Mouse (Mus musculus): ENCODE measurements at regions not wholly inside any gene's neighbourhood (a gene's known extent, or its start where the extent isn't known, plus 50 kb on each side); places are given as distances from the start of the nearest gene placed in this dataset.

DNA sequence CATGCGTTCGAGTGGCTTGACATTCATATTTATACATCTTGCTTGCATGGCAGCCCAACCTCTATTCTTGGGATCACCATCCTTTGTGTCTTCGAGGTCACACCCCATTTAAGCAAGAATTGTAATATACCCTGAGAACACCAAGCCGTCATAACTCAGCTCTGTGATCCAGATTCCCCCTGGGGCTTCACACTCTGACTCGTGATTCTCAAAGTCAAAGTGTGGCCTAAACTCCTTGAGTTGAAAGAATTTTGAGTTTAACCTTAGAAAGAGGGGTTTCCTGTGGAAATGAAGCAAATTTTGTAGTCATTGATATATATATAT, 120.4 kb downstream of the Zbtb18 start:
- DNase-seq (ENCODE audit: low spot score), result no peak
- intact Hi-C loops (cut with DNase I), result loop anchor here (10.0 kb wide), 1 partner anchor 112 kb away; no protein-coding TSS in a partner anchor

- intact Hi-C loops (cut with DNase I), result loop anchor here (10.0 kb wide), 1 partner anchor 109 kb away; no protein-coding TSS in a partner anchor
- no peak for DNase-seq (ENCODE audit: low spot score)
These were observed 123.5 kb downstream of the Zbtb18 start for GRCm38 (mm10) chr1:177565678-177566077.

- intact Hi-C loops (cut with DNase I), result loop anchor here (10.0 kb wide), 1 partner anchor 107 kb away; no protein-coding TSS in a partner anchor
- DNase-seq (ENCODE audit: low spot score), result no peak
These were observed 126.1 kb downstream of the Zbtb18 start for GRCm38 (mm10) chr1:177568056-177568816.

- intact Hi-C loops (cut with DNase I), result loop anchor here (10.0 kb wide), 1 partner anchor 105 kb away; no protein-coding TSS in a partner anchor
- DNase-seq (ENCODE audit: low spot score), result no peak
These were observed 127.4 kb downstream of the Zbtb18 start for GRCm38 (mm10) chr1:177569572-177569971.

DNA sequence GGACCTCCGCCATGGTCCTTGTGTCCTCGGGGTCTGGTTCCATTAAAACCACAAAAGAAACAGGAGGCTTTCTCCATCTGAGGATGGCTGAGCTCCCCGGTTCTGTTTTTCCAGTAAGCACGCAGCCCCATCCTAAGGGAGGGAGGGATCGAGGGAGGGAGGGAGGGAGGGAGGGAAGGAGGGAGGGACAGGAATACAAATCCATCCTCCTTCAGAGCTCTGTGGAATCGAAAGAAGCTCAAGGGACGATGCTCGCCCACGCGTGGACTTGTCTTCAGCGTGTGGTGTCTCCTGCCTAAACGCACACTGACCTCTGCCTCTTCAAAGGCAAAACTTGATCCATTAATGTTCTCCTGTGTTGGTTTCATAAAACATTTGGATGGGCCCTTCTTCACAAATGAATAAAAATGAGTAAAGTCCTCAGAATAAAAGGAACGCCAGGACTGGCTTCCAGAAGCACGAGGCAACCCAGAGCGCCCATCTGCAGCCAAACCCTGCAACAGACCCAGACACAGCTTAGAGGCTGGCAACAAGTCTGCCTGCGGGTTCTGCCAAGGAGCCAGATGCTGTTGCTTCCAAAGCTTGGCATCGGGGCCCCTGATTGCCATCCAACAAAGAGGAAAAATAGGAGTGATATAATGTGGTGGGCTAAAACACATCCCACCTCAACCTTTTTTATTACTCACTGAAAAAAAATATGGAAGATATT, 131.0 kb downstream of the Zbtb18 start:
- intact Hi-C loops (cut with DNase I), result no loop called here
- DNase-seq (ENCODE audit: low spot score), result no peak

GRCm38 (mm10) chr1:177573781-177574180, 131.6 kb downstream of the Zbtb18 start:
- intact Hi-C loops (cut with DNase I), result no loop called here
- DNase-seq (ENCODE audit: low spot score), result no peak

GRCm38 (mm10) chr1:177574312-177574711, 132.2 kb downstream of the Zbtb18 start:
- intact Hi-C loops (cut with DNase I), result no loop called here

DNA sequence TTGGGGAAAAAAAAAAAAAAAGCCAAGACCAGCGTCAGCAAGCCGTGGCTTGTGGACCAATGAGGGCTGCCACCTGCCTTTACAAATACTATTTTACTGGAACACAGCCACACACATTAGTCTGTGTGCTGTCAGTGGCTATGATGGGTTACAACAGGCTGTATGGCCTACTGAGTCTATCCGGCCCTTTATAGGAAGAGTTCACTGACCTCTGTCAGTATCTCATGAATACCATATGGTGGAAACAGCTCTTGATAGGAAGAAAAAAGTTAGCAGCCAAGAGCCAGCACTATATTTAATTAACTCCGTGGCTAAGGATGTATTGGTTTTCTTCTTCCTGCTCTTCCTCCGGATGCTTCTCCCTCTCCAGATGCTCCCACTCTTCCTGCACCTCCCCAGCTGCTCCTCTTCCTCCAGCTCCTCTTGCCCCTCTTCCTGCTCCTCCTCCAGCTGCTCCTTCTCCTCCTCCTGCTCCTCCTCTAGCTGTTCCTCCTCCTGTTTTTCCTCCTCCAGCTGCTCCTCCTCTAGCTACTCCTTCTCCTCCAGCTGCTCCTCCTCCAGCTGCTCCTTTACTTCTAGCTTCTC, 142.2 kb downstream of the Zbtb18 start:
- intact Hi-C loops (cut with DNase I), result no loop called here
- no peak for DNase-seq (ENCODE audit: low spot score)

More at GRCm38 (mm10) chr1:177574312-177574711, 132.2 kb downstream of the Zbtb18 start:
- DNase-seq (ENCODE audit: low spot score), result no peak

DNA sequence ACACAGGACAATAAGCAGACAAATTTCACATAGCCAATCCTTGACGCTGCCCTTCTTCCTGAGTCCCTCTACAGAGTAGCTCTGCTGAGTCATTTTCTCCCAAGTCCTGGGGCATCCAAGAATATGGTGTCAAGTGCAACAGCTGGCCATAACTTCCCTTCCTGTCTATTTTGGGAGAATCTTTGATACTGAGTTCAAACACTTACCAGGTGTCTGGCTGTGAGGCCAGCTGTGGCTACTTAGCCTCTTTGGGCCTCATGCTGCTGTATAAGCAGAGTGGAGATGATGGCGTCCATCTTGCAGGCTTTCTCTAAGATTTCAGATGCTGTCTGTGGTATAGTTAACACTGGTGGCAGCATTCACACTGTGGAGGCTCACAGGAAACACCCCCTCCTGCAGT, 143.2 kb downstream of the Zbtb18 start:
- no peak for DNase-seq (ENCODE audit: low spot score)
- intact Hi-C loops (cut with DNase I), result no loop called here

DNA sequence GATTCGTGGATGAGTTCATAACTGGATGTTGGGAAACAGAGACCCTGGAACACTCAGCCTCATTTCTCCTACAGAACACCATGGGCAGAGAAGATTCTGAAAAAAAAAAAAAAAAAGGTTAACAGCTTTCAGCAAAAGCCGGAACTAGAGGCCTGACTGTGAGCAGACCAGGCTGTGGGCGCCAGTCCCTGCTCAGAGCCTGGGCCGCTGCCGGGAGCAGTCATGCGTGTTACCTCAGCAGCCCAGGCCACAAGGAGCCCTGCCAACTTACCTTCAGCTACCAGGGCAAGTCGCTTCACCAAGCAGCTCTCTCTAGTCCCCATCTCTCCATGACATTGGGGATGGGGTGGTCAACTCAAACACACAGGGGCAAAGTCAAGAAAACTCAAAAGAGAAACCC, 140.6 kb upstream of the 1700016C15Rik start:
- intact Hi-C loops (cut with DNase I), result no loop called here

GRCm38 (mm10) chr1:177589656-177590055, 140.0 kb upstream of the 1700016C15Rik start:
- intact Hi-C loops (cut with DNase I), result no loop called here
- DNase-seq (ENCODE audit: low spot score), result no peak

More for the DNA sequence above, 140.6 kb upstream of the 1700016C15Rik start:
- no peak for DNase-seq (ENCODE audit: low spot score)

DNA sequence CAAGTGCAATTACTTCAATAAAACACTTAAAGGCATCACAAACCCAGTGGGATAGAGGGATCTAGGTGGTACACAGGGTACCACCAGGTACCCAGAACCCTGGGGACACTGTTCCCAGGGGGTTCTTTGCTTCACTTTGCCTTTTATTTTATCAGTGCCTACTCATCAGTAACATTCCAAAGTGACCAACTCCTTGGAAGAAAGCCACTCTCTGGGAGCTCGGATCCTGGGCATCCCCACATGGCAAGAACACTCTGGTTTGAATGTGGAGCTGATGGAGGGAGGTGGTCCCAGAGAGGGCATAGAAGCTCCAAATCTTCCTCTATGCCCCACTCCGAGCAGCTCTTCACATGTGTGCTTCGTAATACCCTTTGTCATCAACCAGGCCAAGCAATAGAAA, 137.9 kb upstream of the 1700016C15Rik start:
- intact Hi-C loops (cut with DNase I), result no loop called here
- no peak for DNase-seq (ENCODE audit: low spot score)

DNA sequence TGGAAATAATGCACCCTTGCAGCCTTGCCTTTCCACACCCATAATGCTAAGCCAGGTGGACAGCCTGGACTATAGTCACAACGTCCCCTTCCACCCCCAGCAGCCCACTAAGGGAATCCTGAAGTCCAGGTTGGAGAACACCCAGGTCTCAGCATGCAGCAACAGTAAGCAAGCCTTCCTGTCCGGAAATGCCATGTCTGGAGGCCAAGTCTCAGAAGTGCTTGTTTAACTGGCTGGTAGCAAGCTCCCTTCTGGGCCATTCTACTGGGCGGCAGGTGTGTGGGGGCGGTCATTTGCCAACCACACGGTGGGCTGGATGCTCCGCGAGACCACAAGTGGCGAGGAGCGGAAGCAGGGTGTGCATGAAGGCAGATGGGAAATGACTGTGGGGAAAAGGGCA, 137.3 kb upstream of the 1700016C15Rik start:
- DNase-seq (ENCODE audit: low spot score), result no peak
- intact Hi-C loops (cut with DNase I), result no loop called here

DNA sequence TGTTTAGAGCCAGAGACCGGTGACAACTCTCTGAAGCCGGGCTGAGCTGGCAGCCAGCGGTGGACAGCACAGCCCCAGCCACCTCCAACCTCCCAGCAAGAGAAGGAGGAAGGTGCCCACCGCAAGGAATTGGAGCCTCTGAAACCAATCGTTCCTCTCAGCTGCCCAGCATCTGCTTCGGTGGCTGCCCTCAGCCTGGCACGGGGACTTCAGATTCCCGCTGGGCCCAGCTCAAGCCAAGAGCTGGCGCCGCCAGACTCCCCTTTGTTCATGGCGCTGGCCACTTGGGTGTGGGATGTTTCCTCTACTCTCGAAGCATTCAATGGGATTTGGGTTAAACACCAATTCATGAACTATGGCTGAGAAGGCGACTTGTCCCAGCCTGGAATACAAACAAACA, 135.3 kb upstream of the 1700016C15Rik start:
- no peak for DNase-seq (ENCODE audit: low spot score)
- intact Hi-C loops (cut with DNase I), result no loop called here

GRCm38 (mm10) chr1:177595326-177595914, 134.2 kb upstream of the 1700016C15Rik start:
- intact Hi-C loops (cut with DNase I), result no loop called here
- DNase-seq (ENCODE audit: low spot score), result no peak

- DNase-seq (ENCODE audit: low spot score), result no peak
- intact Hi-C loops (cut with DNase I), result no loop called here
These were observed 132.6 kb upstream of the 1700016C15Rik start for GRCm38 (mm10) chr1:177597036-177597435.

- intact Hi-C loops (cut with DNase I), result loop anchor here (5.0 kb wide), 1 partner anchor 73 kb away; no protein-coding TSS in a partner anchor
- DNase-seq (ENCODE audit: low spot score), result no peak
These were observed 124.2 kb upstream of the 1700016C15Rik start for GRCm38 (mm10) chr1:177605353-177605969.

- intact Hi-C loops (cut with DNase I), result loop anchor here (5.0 kb wide), 1 partner anchor 75 kb away; no protein-coding TSS in a partner anchor
- no peak for DNase-seq (ENCODE audit: low spot score)
These were observed 122.0 kb upstream of the 1700016C15Rik start for GRCm38 (mm10) chr1:177607565-177607964.

DNA sequence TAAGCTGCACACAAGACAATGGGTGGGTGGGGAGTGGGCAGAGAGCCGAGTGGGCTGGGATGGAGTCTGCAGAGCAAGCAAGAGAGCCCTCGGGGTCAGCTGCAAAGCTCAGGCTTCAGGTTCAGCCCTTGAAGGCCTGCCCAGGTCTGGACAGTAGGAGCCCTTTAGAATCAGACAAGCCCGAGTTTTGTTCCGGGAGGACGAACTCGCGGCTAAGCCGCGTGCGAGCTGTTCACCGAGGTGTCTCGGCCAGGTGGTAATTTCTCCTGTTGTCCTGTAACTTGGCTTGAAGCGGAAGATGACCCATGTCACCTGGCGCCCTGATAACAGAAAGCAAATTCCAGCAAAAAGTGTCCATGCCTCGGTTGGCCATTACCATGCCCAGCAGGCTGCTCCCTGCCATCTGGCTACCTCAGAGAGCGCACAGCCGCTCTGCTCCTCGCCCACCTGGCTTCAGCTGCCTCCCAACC, 121.0 kb upstream of the 1700016C15Rik start:
- no peak for DNase-seq (ENCODE audit: low spot score)
- intact Hi-C loops (cut with DNase I), result loop anchor here (5.0 kb wide), 1 partner anchor 76 kb away; no protein-coding TSS in a partner anchor

DNA sequence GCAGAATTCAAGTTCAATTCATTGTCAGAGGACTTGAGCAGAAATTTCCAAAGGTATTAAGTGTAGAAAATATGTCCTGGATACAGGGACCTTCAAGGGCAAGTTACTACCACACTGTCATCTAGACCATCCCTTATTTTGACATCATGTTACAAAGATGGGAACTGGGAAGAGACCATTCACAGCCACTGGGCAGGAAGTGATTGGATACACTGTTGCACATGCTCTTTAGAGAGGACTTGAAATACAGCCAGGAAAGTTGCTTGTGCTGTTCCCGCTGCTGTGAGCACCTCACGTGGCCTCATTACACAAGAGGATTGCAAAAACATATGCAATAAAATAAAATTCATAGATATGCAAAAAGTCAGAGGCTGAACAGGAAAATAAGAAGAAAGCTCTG, 120.4 kb upstream of the 1700016C15Rik start:
- intact Hi-C loops (cut with DNase I), result loop anchor here (5.0 kb wide), 1 partner anchor 77 kb away; no protein-coding TSS in a partner anchor
- DNase-seq (ENCODE audit: low spot score), result no peak
